Mouse (Mus musculus) gastrocnemius, adult 8-10 months (tissue): ENCODE results near the gene Fhl2. TPM values are rescaled to one million over a fixed set of nuclear protein-coding genes. Genes with fewer than 3 reads are reported as not detected.

Experiments
- DNase-seq, 2 experiments: peaks; one replicate each; pipeline ENCODE4 v3.0.0; 2022; ENCODE audit warnings: low spot score in 2 of 2
- total RNA-seq, 4 experiments: library from RNA; stranded (reverse); gene quantifications; 2 replicates each; pipeline ENCODE4 v1.2.4; 2022

Gene Fhl2
- total RNA-seq, 4 experiments from 2014 or later: 2.8 to 6.0 (median 3.4) TPM

DNA sequence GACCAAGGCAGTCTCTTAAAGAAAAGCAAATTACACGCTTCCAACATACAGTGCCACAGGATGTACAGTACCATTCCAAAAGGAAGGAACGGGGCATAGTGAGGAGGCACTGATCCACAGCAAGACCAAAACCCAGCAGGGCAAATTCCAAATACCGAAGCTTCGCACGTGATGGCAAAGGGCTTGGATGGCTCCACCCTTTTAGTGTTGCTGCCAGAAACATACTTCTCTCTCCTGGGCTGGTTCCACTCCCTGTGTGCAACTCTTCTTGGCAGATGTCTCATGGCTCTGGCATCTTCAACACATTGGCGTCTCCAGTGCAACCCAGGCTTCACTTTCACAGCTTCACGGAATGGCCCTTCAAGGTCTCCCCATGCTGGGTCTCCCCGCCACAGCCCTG is 79.3 kb downstream of the Fhl2 start:
- DNase-seq: no peak

DNA sequence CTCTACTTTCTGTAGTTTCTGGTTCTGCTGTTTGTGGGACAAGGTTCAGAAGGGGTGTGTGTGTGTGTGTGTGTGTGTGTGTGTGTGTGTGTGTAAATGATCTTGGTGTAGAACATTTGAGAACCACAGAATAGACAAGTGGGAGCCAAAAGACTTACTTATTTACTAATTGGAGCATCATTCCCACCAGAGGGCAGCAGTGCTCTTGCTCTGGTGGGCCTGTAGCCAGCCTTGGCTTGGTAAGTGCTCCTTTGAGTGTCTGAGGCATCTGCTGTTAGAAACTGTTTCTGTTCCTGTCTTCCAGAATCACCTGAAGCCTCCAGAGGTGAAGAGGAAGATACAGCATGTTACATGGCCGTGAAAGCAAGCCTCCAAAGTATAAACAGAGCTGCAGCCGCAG is 83.9 kb downstream of the Fhl2 start:
- peak; percentile 37 to 44 for DNase-seq

DNA sequence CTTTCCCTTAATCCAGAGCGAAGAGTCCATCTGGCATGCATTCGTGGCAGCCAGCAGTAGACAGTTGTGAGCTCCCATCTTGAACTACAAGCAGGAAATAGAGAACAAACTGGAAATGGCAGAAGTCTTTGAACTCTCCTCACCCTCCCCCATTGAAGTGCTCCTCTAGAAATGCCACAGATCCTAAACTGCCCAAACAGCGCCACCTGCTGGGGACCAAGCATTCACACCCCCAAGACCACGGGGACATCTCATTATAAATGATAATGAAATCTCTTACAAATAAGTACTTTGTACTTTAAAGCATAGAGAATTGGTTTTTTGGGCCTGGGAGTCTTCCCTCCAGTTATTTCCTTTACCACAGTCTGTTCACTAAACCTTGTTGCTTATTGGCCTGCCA is 86.2 kb downstream of the Fhl2 start:
- no peak for DNase-seq

DNA sequence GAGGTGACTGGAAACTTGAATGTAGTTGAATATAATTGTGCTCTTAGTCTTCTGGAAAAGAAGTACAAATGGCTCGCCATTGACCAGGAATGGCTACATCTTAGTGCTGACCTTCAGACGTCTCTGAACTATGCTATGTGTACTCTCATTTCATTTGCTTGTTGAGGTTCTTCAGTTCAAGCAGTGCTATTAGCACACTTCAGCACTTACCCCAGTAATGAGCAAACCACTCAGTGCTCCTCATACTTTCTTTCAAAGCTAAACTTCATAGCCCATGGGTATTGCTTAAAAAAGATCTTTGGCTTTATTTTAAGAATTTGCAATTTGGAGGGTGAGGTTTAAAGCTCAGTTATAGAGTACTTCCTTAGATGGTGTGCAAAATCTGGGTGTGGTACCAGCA is 88.1 kb downstream of the Fhl2 start:
- no peak for DNase-seq

DNA sequence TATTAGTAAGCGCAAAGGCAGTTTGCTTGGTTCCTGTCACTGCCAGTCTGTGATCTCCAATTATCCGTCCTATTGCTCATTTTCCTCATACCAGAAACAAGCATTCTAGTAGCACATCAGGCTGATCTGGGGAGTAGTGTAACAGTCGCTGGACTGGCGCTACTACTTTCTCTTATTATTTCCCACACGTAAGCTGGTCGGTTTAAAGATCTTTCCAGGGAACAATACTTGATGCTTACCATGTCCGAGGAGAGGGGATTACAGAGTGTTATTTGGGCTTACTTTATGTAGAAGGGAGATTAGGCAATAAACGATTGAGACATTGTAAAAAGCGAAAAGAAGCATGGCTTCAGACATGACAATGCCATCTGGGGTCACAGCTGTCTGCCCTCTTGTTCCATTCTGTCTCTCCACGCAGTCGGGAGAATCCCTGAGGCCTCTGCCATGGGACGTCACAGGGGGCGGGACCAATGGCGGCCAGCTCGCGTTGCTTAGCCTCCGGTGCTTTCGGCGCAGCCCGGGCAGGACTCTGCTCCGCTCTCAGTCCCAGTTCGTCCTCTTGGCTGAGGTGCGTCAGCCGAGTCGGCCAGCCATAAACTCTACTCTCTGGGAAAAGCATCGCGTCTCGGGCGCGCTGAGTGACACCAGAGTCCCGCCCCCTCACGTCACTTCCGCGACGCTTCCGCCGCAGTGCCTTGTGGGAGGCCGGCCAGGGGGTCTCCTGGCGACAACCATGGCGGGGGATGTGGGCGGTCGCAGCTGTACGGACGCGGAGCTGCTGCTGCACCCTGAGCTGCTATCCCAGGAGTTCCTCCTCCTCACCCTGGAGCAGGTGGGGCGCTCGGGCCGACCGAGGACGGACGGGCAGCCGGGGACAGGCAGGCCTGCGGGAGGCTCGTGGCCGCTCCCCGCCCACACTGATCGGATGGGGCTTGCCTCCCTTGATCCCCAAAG is 98.5 kb downstream of the Fhl2 start, which contains the start of the genes Tgfbrap1 and AI597479:
Tgfbrap1 (minus strand) TSS at position 607 of the 954 bp plus-strand sequence.
AI597479 (plus strand) TSS at position 680 of the 954 bp plus-strand sequence.
- DNase-seq: peak; percentile 80 to 81

DNA sequence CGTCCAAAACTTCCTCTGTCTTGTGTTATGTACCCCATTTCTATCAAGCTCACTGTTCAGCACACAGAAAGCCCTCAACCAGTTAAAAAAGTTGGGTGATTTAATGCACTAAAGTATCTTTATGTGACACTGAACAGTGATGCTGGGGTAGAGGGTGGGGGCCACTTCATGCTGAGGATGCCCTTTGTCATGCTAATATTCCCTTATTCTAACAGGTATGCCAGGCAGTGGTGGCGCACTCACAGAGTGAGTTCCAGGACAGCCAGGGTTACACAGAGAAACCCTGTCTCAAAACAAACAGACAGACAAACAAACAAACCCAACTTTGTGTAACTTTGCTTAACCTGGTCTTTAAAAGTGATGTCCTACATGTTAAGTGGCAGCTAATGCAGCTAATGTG is 102.6 kb downstream of the Fhl2 start:
- DNase-seq: no peak

DNA sequence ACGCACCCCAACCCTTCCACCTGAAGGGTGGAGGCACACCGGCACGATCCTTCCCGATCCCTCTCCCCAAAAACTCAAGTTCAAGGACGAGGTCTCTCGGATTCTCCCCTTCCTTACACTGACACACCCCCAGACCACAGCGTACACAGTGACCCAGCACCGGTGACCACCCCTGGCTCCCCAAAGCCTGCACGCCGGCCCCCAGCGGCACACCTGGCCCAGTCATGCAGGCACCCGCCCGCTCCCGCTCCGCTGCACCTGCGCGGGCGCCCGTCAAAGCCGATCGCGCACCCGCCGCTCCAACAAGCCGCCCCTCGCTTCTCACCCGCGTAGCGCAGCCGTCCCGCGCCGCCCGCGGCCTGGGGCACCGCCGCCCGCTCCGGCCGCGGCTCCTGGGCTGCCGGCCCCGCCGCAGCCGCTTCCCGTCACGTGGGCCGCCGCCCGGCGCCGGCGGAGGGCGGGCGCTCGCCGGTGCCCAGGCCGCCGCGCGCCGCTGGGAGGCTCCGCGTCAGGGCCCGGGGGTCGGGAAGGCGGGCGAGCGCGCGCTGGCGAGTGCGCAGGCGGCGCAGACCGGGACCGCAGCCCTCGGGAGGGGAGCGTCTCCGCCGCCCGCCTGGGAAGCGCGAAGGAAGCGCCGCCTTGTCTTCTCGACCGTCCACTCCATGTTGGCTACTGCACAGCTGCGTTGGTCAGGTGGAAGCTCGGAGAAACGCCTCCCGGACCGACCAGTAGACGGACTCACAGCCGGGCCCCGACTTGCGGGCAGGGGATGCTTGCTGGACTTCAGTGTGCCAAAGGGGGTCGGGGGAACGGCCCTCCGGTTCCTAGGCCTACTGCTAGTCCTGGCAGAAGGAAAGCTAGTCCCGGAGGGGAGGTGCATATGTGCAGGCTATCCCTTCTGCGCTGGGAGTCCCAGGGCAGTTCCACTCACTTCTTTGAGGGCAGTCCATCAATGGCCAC is 104.4 kb downstream of the Fhl2 start:
- peak; percentile 48 to 56 for DNase-seq

DNA sequence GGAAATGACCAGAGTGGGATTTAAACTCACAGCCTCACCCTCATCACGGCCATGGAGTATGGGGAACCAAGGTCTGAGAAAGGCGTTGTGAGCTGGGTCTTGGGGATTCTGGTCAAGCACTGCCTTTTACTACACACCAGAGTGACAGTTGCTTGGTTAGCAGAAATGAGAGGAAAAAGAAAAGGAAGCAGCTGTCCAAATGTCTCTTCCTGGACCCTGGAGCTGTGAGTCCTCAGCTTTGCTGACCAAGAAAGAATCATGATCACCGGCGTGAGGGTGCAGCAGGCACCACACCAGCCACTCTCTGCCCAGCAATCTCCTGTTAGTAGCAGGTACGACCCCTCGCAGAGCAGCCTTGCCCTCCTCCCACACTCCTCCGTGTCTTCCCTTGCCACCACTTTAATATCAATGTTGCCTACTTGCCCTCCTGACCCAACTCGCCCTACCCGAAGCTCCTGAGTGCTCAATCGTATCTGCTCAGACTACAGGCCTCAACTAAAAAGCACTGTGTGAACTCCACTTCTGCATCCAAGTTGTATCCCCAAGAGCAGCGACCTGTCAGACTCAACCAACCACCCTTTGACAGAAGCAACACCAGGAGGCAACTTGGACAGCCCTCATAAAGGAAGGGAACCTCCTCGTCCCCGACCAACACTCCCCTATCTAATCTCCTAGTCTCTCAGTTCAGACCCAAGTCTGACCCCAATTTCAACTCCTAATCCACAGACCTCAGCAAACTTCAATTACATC is 105.3 kb downstream of the Fhl2 start:
- DNase-seq: no peak

DNA sequence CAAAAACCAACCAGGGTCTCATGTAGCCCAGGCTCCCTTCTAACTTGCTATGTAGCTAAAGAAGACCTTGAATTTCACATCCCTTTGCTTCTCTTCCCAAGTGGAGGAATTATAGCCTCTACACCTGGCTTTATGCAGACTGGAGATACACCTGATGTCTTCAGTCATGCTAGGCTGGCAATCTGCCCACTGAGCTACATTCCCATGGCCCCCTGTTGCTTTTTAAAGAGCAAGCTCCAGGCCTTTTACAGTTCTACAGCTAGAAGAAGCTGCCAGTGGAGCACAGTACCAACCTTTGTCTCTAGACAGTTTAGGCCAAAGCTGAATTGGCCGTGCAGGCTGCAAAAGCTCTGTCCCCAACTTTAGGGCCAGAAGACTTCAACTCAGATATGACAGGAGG is 106.4 kb downstream of the Fhl2 start:
- no peak for DNase-seq

DNA sequence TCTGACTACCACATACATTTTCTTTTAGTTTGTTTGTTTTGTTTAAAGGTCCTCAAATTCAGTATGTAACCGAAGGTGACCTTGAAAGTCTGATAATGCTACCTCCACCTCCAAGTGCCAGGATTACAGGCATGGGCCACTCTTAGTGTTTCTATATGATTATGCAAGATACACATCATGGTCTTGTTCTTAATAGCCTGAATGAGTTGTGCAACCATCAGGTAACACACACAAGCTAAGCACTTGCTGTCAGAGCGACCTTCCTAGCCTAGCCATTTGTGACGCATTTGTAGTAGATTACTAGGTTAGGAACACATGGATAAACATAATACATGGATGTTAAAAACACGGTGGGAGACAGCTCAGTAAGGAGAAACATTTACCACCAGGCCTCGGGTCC is 113.8 kb downstream of the Fhl2 start:
- no peak for DNase-seq

DNA sequence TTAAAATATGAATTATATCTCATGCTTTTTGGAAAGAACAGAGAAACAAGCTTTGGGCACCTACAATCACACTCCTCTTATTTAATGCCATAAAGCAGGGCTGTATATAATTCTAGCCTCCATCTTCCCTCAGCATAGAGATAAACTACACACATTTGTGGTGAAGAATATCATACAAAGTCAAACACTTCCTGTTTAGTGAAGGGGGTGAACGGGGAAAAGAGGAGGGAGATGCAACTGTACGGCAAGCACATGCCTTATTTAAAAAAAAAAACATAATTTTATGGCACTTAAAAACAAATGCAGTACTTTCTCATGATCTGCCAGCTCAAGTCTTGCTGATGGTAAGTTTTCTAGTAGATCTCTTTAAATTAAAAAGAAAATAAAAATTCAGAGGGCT is 118.7 kb downstream of the Fhl2 start:
- DNase-seq: no peak

DNA sequence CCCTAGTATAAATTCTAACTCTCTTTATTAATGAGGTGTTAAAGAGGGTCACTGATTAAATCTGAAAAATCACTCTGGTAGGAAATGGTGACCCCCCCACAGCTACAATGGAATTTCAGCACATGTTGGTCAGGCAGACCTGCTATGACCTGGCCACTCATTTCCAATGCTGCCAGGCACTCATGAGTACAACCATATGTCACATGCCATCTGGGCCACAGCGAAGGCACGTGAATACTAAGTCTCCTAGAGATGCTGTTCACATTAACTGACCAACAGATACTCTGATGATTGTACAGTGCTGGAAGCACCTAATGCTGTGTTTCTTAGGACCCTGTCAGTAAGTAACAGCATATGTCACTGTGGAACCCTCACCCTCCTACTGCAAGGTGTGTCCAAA is 122.0 kb downstream of the Fhl2 start:
- no peak for DNase-seq

Other genes with a start within 250 kb of the Fhl2 start
- not detected for gene Gpr45, start 244.1 kb downstream of the Fhl2 start, total RNA-seq
- gene Tgfbrap1, start 98.3 kb downstream of the Fhl2 start, total RNA-seq: 10 to 100 TPM; 11.3 to 15.0 (median 13.3) TPM
- gene AI597479, start 98.3 kb downstream of the Fhl2 start, total RNA-seq: 10 to 100 TPM; 16.9 to 19.4 (median 18.6) TPM
- 10 to 100 TPM; 15.5 to 20.4 (median 19.0) TPM for gene Nck2, start 247.6 kb upstream of the Fhl2 start, total RNA-seq